In genomic region chr6:91832863-91833440, GRCm38 (mm10) we compare ENCODE assay signal across 32 mouse cellular contexts. TPM values are rescaled to one million over a fixed set of nuclear protein-coding genes. Genes with fewer than 3 reads are reported as not detected.
DNase-seq lines count a peak whose midpoint lies in the region; ATAC-seq and TF ChIP-seq lines count a peak whose summit lies in the region.
"Had no signal": no experiment of that assay in that cellular context is flagged by ENCODE, and none has a peak within 500 bp of the region (broad histone marks: within the 10 kb centered on the region; RNA-seq: fewer than 3 reads in every experiment).

No protein-coding gene starts in this region.

- H3K4me2 ChIP-seq in kidney, postnatal 0 days (ENCODE audit: low read length), result no peak overlapping the region
- H3K4me2 ChIP-seq in neural tube, embryonic 14.5 days (ENCODE audit: low read depth, low read length), result no peak overlapping the region
- H3K4me2 ChIP-seq: forebrain, embryonic 13.5 days; heart, embryonic 11.5 days; limb, embryonic 15.5 days; liver, embryonic 13.5 days had no signal

- H3K4me1 ChIP-seq in kidney, postnatal 0 days (replicated peaks; ENCODE audit: insufficient read depth, low read length), result no peaks in the 10 kb centered on the region
- H3K4me1 ChIP-seq in neural tube, embryonic 14.5 days (ENCODE audit: control insufficient read depth, insufficient read depth, low read length), result peaks cover 3% of the 10 kb centered on the region
- H3K4me1 ChIP-seq in cerebellum, adult 2 months (ENCODE audit: control insufficient read depth, insufficient read depth, low read length), result no peaks in the 10 kb centered on the region
- H3K4me1 ChIP-seq: forebrain, embryonic 13.5 days; limb, embryonic 15.5 days; liver, embryonic 13.5 days; megakaryocyte, embryonic 14.5 days had no signal

- TF ChIP-seq CTCF in kidney, postnatal 0 days (IDR thresholded peaks at IDR 0.05; ENCODE audit: low read depth), result no peak
- TF ChIP-seq CTCF in cerebellum, adult 2 months (IDR thresholded peaks at IDR 0.05; ENCODE audit: borderline replicate concordance, insufficient read depth, low read depth, low read length), result no peak

- no peak for TF ChIP-seq POLR2A in cerebellum, adult 2 months (IDR thresholded peaks at IDR 0.05; ENCODE audit: borderline replicate concordance, insufficient read depth, low read length)

- H3K36me3 ChIP-seq in kidney, postnatal 0 days (ENCODE audit: insufficient read depth, low read length), result no peaks in the 10 kb centered on the region
- no peaks in the 10 kb centered on the region for H3K36me3 ChIP-seq in neural tube, embryonic 14.5 days (ENCODE audit: control insufficient read depth, insufficient read depth, low read length)
- H3K36me3 ChIP-seq: limb, embryonic 10.5 days; limb, embryonic 15.5 days; liver, embryonic 13.5 days had no signal

- DNase-seq in embryo, embryonic 10 days (ENCODE audit: low spot score), result peak; percentile 19
- no peak for DNase-seq in embryo, embryonic 9.5 days (ENCODE audit: extremely low spot score)
- peak; percentile 15 for DNase-seq in kidney, postnatal 0 days (ENCODE audit: low spot score)
- DNase-seq in kidney, adult 9 months, result no peak
- DNase-seq in mesoderm, embryonic 11.5 days (ENCODE audit: low read depth, low spot score), result peak; percentile 59
- DNase-seq in cerebellum, adult 2 months, result no peak
- no peak for DNase-seq in left cerebral cortex, postnatal 36 days (ENCODE audit: low spot score in 2 of 2)
- DNase-seq: adrenal gland, adult 2 months; adrenal gland, postnatal 36 days; cerebellum, adult 9-10 months; cerebellum, postnatal 36 days; gastrocnemius, postnatal 25 days; heart, adult 11 months; heart, postnatal 36 days; kidney, postnatal 4 days; layer of hippocampus, postnatal 36 days; liver, embryonic 13.5 days; lung, adult 18-20 months; lung, postnatal 4 days; right cerebral cortex, postnatal 4 days; thymus, postnatal 4 days had no signal

- intact Hi-C loops in left cerebral cortex, postnatal 36 days (cut with DNase I), result no loop called here

- no peak overlapping the region for H3K9ac ChIP-seq in kidney, postnatal 0 days (ENCODE audit: low read depth, low read length)
- H3K9ac ChIP-seq in neural tube, embryonic 14.5 days (replicated peaks; ENCODE audit: low read depth, low read length), result no peak overlapping the region
- H3K9ac ChIP-seq: forebrain, embryonic 13.5 days; limb, embryonic 15.5 days; liver, embryonic 13.5 days had no signal

- no peak overlapping the region for H3K27ac ChIP-seq in kidney, postnatal 0 days
- H3K27ac ChIP-seq in neural tube, embryonic 14.5 days (ENCODE audit: low read depth, low read length), result peak overlapping the region; percentile 22; the same call in 1 of the 2 replicates
- no peak overlapping the region for H3K27ac ChIP-seq in cerebellum, adult 2 months (ENCODE audit: insufficient read depth, low read length)
- H3K27ac ChIP-seq: forebrain, embryonic 13.5 days; limb, embryonic 10.5 days; limb, embryonic 15.5 days; liver, embryonic 13.5 days had no signal

- WGBS in kidney, postnatal 0 days, result 15% methylated on average over 3 of the region's 3 CpGs
- 17% methylated on average over 3 of the region's 3 CpGs for WGBS in neural tube, embryonic 14.5 days
- 78% methylated on average over 3 of the region's 3 CpGs for WGBS in cerebellum, adult 2 months

- ATAC-seq in kidney, postnatal 0 days (replicated peaks; ENCODE audit: low FRiP score, low read depth), result no peak
- peak; percentile 70; the same call in 1 of the 2 replicates for ATAC-seq in neural tube, embryonic 14.5 days (ENCODE audit: low read depth)
- ATAC-seq: activated CD4-positive, CD25-positive, alpha-beta regulatory T cell, adult 4 months; forebrain, embryonic 13.5 days; intestine, postnatal 0 days; lung, postnatal 0 days had no signal

- H3K4me3 ChIP-seq in kidney, postnatal 0 days (replicated peaks; ENCODE audit: low read depth, low read length), result no peak overlapping the region
- H3K4me3 ChIP-seq in neural tube, embryonic 14.5 days (ENCODE audit: low read depth, low read length), result no peak overlapping the region
- H3K4me3 ChIP-seq in cerebellum, adult 2 months (replicated peaks; ENCODE audit: insufficient read depth, low read depth, low read length), result no peak overlapping the region
- H3K4me3 ChIP-seq: forebrain, embryonic 13.5 days; limb, embryonic 10.5 days; limb, embryonic 15.5 days; liver, embryonic 13.5 days; megakaryocyte, embryonic 14.5 days; myocyte had no signal

- no peaks in the 10 kb centered on the region for H3K27me3 ChIP-seq in kidney, postnatal 0 days (ENCODE audit: insufficient read depth, low read length)
- H3K27me3 ChIP-seq in neural tube, embryonic 14.5 days (ENCODE audit: control insufficient read depth, insufficient read depth, low read length), result no peaks in the 10 kb centered on the region
- H3K27me3 ChIP-seq in cerebellum, adult 2 months (ENCODE audit: control insufficient read depth, insufficient read depth, low read length), result no peaks in the 10 kb centered on the region
- H3K27me3 ChIP-seq: forebrain, embryonic 13.5 days had no signal

- H3K9me3 ChIP-seq in kidney, postnatal 0 days (replicated peaks; ENCODE audit: low read length), result no peaks in the 10 kb centered on the region
- H3K9me3 ChIP-seq in neural tube, embryonic 14.5 days (ENCODE audit: control insufficient read depth, low read length), result no peaks in the 10 kb centered on the region
- H3K9me3 ChIP-seq: forebrain, embryonic 13.5 days; limb, embryonic 10.5 days; limb, embryonic 15.5 days; liver, embryonic 13.5 days; megakaryocyte, embryonic 14.5 days had no signal

RNA-seq across cellular contexts. Expression of gene Grip2, which starts 5.9 kb away (rescaled TPM):
- polyA plus RNA-seq in kidney, postnatal 0 days (2015; fragmentation: Nextera tagmentation; extraction: Ambion mirVana), result 0.68 and 0.72 TPM in 2 replicates
- polyA plus RNA-seq in neural tube, embryonic 14.5 days (2014; fragmentation: Nextera tagmentation; extraction: Ambion mirVana), result 9.8 and 10.4 TPM in 2 replicates
- 13.5 and 15.5 TPM in 2 replicates for polyA plus RNA-seq in cerebellum, adult 2 months (2012; rRNA removed)
- total RNA-seq in left cerebral cortex, postnatal 36 days (2021), result 10 to 100 TPM; 15.6 to 20.5 TPM
- total RNA-seq: CH12.LX had no signal

RNA-seq across cellular contexts. Expression of gene Ccdc174, which starts 44.9 kb away (rescaled TPM):
- 38.3 and 38.6 TPM in 2 replicates for polyA plus RNA-seq in kidney, postnatal 0 days (2015; fragmentation: Nextera tagmentation; extraction: Ambion mirVana)
- polyA plus RNA-seq in neural tube, embryonic 14.5 days (2014; fragmentation: Nextera tagmentation; extraction: Ambion mirVana), result 41.2 and 44.2 TPM in 2 replicates
- 20.7 and 21.4 TPM in 2 replicates for polyA plus RNA-seq in cerebellum, adult 2 months (2012; rRNA removed)
- 10 to 100 TPM; 18.7 to 27.1 TPM for total RNA-seq in left cerebral cortex, postnatal 36 days (2021)

Comparison
In these comparisons a context has a peak if more than half of its experiments do, and no peak if none do; other contexts are left out.
1. DNase-seq: peak in embryo, embryonic 10 days (single experiment), kidney, postnatal 0 days (single experiment) and mesoderm, embryonic 11.5 days (single experiment); none in embryo, embryonic 9.5 days (single experiment), kidney, adult 9 months (single experiment), cerebellum, adult 2 months (0 of 2) and left cerebral cortex, postnatal 36 days (0 of 2).